Mouse (Mus musculus) cerebellum, adult 2 months (tissue): Measurements from ENCODE around the gene Gfra1. TPM values are rescaled to one million over a fixed set of nuclear protein-coding genes. Genes with fewer than 3 reads are reported as not detected.

Source experiments
- DNase-seq, 2 experiments: peaks; one replicate each; pipeline ENCODE4 v3.0.0; 2021
- H3K27ac ChIP-seq: fragments of 200-500 bp; 2 replicates; pipeline ENCODE4 v1.5.1; 2012; ENCODE audit warnings: low read length, control low read depth, inconsistent platforms; ENCODE audit not compliant: insufficient read depth
- H3K27me3 ChIP-seq: fragments of 200-500 bp; 2 replicates; pipeline ENCODE4 v1.6.1; 2012; ENCODE audit warnings: inconsistent platforms, mild to moderate bottlenecking, low read length, moderate library complexity; ENCODE audit not compliant: control insufficient read depth, insufficient read depth
- H3K4me1 ChIP-seq: fragments of 200-500 bp; 2 replicates; pipeline ENCODE4 v1.6.1; 2011; ENCODE audit warnings: low read length; ENCODE audit not compliant: control insufficient read depth, insufficient read depth
- H3K4me3 ChIP-seq: fragments of 200-500 bp; replicated peaks from 2 replicates; pipeline ENCODE3; 2011; ENCODE audit warnings: mild to moderate bottlenecking, low read depth, low read length, control low read depth; ENCODE audit not compliant: insufficient read depth
- CTCF ChIP-seq: fragments of 200-500 bp; IDR thresholded peaks from 2 replicates; pipeline ENCODE4 v1.5.1; 2011; ENCODE audit warnings: low read depth, mild to moderate bottlenecking, control low read depth, low read length, moderate library complexity, borderline replicate concordance; ENCODE audit not compliant: insufficient read depth
- POLR2A ChIP-seq: fragments of 200-500 bp; IDR thresholded peaks from 2 replicates; pipeline ENCODE4 v1.6.1; 2011; ENCODE audit warnings: low read length, control low read depth, borderline replicate concordance; ENCODE audit not compliant: insufficient read depth
- WGBS: fragments of 180-500 bp; shearing (Covaris S2); methylation state at CpG from one replicate; pipeline ENCODE4 v1.1.7; 2018; 5-methylcytosine and 5-hydroxymethylcytosine counted together
- polyA plus RNA-seq: library from polyadenylated mRNA; depleted of rRNA; stranded (reverse); fragments of >200 nt; gene quantifications from 2 replicates; pipeline ENCODE4 v1.2.3, GENCODE M21; 2012

Gfra1 gene
- polyA plus RNA-seq, 1 experiment = 14.1 TPM

DNA sequence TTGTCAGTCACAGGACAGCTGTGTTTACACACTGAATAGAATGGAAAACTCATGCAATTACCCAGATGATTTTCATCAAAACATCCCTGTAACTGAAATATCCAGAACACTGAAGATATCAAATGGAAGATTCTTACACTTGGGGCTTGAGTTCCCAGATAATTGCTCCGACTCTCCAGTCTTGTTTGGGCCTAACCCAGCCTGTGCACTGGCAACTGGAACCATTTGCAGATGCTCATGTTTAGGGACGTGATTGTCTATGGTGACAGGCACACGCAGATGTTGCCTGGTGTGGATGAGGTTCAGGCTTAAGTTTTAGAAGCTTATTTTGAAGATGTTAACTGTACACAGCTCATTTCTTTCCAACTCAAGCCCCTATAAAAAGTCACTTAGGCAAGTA lies 31.5 kb downstream of the Gfra1 start:
- no peaks in the 10 kb centered on the region for H3K4me1 ChIP-seq
- H3K4me3 ChIP-seq = no peak overlapping the region
- no peak for TF ChIP-seq POLR2A
- no peak for TF ChIP-seq CTCF
- H3K27ac ChIP-seq = no peak overlapping the region
- H3K27me3 ChIP-seq = no peaks in the 10 kb centered on the region
- DNase-seq = no peak
- WGBS = 91% methylated on average over 3 of the region's 3 CpGs

DNA sequence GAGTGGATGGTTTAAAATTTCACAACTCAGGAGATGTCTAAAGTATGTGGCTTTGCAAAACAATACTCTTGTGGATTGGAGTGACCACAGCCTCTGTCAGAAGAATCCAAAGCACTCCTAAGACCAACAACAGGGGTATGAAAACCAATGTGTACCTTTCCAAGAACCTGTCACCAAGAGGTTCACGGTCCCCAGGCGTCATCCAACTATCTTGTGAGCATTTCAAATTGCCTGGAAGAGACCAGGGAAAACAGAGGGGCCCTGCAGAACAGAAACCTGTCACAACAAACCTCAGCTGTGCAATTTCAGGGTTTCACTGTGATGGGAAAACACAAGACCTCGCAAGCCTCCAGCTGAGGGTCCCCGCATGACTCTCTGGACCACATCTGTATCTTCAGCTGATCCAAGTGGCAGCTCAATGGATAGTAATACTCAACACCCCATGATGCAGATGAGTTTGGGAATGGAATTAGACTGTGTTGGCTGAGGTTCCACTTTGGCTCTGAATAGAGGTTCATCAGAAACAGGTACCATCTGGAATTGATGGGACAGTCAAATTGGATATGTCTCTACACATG lies 32.7 kb downstream of the Gfra1 start:
- TF ChIP-seq POLR2A (no peak), CTCF (no peak)
- Histone ChIP-seq H3K4me1 (no peaks in the 10 kb centered on the region), H3K27ac (no peak overlapping the region), H3K27me3 (no peaks in the 10 kb centered on the region), H3K4me3 (no peak overlapping the region)
- no peak for DNase-seq
- WGBS = 35% methylated on average over 4 of the region's 4 CpGs

DNA sequence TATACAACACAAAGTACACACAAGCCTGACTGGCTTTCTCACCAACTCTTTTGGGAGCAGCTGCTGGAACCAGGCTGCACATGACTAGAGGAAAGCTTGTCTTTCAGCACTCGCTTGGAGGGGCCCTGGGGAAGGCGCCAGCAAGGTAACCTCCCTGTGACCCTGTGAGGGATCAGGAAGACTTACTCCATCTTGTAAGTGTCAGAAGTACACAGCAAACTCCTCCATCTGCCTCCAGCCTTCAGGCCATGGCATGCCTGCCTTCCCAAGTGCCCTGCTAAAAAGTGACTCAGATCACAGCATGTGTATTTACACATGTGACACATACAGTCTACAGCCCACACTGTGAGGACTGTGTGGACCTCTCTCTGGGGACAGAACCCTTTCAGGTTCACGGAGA lies 36.0 kb downstream of the Gfra1 start:
- 78% methylated on average over 3 of the region's 3 CpGs for WGBS
- no peak for DNase-seq

DNA sequence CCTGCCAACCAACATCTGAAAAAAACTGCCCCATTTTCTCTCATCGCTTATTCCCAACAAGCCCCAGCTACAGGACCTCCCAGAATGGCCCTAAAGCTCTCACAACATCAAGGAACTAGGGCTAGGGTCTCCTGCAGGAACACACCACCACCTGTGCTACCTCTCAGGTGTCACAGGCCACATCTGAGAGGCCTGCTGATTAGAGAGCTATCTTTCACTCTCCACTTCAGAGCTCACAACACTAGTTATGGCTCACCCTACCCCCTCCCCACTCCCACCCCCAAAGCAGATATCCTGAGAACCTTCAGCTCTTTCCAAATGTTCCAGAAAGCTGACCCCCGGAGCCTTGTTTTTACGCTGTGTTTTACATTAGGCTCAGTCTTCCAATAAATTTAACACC lies 36.4 kb downstream of the Gfra1 start:
- TF ChIP-seq CTCF (no peak), POLR2A (no peak)
- Histone ChIP-seq H3K4me3 (no peak overlapping the region), H3K4me1 (no peaks in the 10 kb centered on the region), H3K27me3 (no peaks in the 10 kb centered on the region), H3K27ac (no peak overlapping the region)
- 92% methylated on average over 3 of the region's 3 CpGs for WGBS
- no peak for DNase-seq

More for the DNA sequence above, 36.0 kb downstream of the Gfra1 start:
- Histone ChIP-seq H3K27ac (no peak overlapping the region), H3K4me3 (no peak overlapping the region), H3K27me3 (no peaks in the 10 kb centered on the region), H3K4me1 (no peaks in the 10 kb centered on the region)
- no peak for TF ChIP-seq CTCF
- TF ChIP-seq POLR2A = no peak

DNA sequence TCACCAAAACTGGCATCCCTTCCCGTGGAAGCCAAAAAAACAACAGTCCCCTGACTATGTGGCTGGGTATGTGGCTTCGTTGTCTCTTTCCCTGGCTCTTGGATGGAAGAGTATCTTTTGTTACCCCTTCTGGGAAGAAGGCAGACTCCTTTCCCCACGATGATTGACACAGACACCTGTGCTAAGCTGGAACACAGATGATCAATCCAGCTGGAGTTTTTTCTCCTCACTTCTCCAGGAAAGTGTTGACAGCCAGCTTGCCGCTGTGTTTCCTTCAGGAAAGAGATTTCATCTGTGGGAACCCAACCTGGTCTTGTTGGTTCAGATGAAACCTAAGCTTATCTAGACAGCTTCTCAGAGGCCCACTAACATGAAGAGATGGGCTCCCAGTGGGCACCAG lies 40.5 kb downstream of the Gfra1 start:
- Histone ChIP-seq H3K4me1 (no peaks in the 10 kb centered on the region), H3K27me3 (no peaks in the 10 kb centered on the region), H3K27ac (no peak overlapping the region), H3K4me3 (no peak overlapping the region)
- TF ChIP-seq CTCF (no peak), POLR2A (no peak)
- WGBS = 83% methylated on average over 4 of the region's 4 CpGs
- no peak for DNase-seq

DNA sequence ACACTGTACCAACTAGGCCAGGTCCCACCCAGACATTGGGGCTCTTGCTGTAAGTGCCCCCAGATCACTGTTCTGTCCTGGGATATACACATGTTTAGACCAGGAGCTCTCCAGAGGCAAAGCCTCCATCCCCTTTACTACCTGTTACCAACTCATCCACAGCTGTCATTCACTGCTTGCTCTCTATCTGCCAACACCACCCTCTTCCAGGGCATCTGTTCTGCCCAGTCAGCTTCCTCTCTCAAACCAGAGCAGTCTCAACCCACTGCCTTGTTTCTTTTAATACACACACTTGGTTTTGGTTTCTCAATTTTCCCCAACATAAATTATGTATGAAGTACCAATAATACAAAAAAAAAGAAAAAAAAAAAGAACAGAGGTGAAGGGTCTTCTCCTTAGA lies 41.0 kb downstream of the Gfra1 start:
- Histone ChIP-seq H3K4me1 (no peaks in the 10 kb centered on the region), H3K27ac (no peak overlapping the region), H3K4me3 (no peak overlapping the region), H3K27me3 (no peaks in the 10 kb centered on the region)
- no peak for DNase-seq
- TF ChIP-seq CTCF = no peak
- TF ChIP-seq POLR2A = no peak

DNA sequence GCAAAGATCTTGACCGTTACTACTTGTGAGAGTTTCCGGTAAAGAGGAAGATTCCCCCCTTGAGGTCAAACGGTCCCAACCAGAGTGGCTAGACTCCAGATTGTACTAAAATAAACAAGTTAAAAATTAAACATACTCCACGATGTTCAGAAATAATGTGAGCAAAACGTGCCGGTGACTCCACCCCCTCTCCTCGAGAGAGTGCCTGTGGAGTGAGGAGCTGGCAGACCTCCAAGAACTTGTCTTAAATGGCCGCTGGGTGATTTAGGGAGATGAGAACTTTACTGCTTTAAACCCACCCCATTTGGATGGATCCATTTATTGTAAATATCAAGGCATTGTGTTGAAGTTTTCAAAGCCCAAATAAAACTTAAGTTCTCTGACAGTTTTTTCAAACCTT lies 42.4 kb downstream of the Gfra1 start:
- no peak for TF ChIP-seq CTCF
- no peak for TF ChIP-seq POLR2A
- WGBS = 6% methylated on average over 8 of the region's 8 CpGs
- DNase-seq = no peak
- Histone ChIP-seq H3K4me1 (no peaks in the 10 kb centered on the region), H3K27ac (no peak overlapping the region), H3K27me3 (no peaks in the 10 kb centered on the region), H3K4me3 (no peak overlapping the region)

DNA sequence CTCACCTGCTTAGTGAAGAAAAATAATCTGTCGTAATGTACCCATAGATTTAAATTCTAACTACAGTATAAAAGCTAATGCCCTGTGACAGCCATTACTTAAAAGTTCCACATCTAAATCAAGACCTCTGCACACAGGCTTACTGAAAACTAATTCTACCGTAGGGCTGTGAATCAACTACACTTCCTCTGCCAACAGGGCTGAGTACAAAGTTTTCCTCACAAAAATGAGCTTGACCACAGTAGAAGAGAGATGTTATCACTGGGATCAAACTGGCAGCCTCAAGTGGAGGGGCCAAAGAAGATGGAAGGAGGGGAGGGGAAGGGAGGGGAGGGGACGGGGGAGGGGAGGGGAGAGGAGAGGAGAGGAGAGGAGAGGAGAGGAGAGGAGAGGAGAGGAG lies 42.9 kb downstream of the Gfra1 start:
- Histone ChIP-seq H3K27me3 (no peaks in the 10 kb centered on the region), H3K4me3 (no peak overlapping the region), H3K27ac (no peak overlapping the region), H3K4me1 (no peaks in the 10 kb centered on the region)
- TF ChIP-seq POLR2A = no peak
- 63% methylated on average over 2 of the region's 3 CpGs for WGBS
- DNase-seq = no peak
